Mouse (Mus musculus) 416B (cell line): ENCODE results near the gene Xkr7.

Experiments
- DNase-seq: peaks from one replicate; pipeline ENCODE4 v3.0.0; 2011; ENCODE audit warnings: low read depth

Gene Xkr7

DNA sequence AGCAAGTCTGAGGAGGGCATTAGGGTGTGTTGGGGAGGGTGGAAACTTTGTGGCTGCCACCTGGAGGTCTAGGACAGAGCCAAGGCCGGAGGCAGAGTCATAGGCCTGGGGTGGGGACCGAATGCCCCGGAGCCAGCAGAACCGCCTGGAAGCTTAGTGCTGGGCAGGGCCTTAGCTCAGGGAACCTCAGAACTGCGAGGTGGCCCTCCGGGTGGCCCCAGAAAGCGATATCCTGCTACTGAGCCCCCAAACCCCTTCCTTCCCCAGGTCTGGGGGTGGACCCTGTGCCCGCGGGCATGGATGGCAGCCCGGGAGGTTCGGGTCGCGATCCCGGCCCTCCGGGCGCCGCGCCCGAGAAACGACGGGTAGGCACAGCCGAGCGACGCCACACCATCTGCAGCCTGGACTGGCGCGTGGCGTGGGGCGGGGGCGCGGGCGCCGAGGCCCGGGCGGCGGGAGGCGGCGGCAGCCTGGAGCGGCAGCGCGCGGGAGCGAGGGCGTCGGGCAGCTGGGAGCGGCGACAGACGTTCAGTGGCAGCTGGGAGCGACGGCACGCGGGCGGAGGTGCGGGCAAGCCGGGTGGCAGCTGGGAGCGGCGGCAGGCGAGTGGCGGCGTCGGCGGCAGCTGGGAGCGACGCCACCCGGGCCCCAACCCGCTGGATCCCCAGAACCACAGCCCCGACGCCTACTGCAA is 40.0 kb downstream of the Xkr7 start:
- no peak for DNase-seq

DNA sequence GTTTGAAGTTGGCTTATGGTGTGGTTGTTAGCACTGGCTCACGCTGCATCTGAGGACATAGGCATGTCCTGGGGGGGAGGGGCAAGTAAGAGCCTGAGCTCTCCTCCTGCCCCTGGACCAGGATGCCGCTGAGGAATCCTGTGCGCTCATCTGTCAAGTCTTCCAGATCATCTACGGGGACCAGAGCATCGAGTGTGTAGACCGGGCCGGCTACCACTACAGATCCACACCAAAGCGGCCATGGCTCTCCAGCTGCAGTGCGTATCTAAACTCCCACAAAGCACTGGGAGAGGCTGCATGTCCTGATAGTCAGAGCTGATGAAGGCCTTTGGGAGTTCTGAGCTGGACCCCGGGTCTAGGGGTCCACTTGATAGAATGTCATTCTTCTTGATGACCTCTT is 43.0 kb downstream of the Xkr7 start:
- no peak for DNase-seq

DNA sequence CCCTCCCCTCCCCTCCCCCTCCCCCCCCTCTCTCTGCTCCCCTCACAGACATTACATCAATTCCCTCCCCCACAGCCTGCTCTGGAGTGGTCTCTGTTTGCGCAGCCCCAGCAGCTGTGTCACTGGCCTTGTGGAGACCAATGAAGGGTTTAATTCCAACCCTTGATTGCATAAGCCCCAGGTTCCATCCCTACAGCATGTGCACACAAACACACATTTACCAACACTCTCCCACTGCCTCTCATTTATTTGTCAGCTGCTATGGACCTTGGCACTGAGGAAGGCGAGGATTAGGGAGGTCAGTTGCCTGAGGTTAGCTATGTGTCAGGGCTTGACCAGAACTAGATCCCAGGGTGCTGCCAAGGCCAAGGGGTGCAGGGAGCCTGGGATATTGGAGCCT is 44.3 kb downstream of the Xkr7 start:
- peak; percentile 51 for DNase-seq

DNA sequence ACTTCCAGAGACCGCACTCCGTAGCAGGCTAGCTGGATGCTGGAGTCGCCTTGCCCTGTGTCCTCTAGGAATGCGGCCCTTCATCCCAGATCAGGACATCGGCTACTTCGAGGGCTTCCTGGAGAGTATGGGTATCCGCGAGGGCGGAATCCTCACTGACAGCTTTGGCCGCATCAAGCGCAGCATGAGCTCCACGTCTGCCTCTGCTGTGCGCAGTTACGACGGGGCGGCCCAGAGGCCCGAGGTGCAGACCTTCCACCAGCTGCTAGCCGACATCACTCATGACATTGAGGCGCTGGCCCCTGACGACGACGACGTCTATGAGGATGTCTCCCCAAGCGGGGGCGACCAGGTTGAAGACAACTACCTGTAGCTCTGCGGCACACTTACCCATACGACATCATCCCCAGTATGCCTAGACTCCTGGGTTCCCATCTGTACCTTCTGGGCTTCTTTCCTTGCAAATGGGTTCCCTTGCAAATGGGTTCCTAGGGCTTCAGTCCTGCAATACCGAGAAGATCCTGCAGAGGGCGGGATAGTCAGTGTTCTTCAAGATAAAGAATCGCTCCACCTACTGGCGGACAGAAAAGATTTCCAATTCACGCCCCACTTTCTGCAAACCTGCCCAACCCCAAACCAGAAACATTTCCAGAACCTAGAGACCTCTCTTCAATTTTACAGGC is 49.3 kb downstream of the Xkr7 start:
- peak; percentile 94 for DNase-seq

DNA sequence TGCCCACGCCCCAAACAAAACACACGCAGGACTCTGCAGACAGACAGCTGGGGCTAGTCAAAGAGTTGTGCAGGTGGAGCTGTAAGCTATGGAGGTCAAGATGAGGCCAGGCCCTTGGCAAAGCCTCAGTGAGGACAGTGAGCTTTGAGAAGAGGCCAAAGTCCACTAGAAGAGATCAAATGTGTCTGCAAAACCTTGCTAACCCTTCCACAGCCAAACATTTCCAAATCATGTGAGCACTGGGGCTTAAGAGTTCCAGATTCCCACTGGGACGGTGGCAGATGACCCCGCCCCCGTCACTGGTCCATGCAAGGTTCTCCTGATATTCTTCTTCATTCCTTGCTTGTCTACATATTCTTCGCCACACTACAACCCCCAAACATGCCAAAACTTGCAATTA is 50.2 kb downstream of the Xkr7 start:
- DNase-seq: no peak

DNA sequence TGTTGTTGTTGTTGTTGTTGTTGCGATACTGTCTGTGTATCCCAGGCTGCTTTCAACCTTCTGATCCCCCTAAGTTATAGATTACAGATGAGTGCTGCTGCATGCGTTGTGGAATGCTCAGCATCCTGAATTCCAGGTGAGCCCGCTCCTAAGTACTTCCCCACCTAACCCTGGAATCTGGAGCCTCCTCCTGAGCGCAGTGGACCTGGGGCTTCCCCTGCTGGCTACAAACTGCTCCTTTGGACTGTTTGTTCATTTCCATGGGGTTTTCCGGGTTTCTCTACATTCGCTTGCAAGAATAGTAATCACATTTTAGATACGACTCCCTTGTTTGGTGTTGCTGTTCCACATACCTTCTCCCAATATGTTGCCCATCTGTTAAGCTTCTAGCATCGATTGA is 51.6 kb downstream of the Xkr7 start:
- no peak for DNase-seq

DNA sequence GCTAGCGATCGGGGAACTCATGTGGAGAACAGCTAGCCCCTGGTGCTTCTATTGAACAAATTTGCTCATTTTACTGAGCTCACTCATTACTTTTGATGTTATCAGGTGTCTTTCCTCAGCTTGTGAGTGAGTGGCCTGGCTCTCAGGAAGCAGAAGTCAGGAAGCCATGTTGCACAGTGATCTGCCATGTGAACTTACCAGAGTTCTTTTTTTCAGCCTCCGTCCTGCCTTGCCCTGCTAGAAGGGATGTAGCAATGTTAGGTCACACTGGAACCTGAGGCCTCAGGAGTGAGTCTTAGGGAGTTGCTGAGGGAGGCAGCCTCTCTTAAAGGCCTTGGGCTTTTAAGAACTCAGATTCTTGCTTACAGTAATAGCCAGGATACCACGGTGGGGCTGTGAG is 52.2 kb downstream of the Xkr7 start:
- DNase-seq: peak; percentile 74

DNA sequence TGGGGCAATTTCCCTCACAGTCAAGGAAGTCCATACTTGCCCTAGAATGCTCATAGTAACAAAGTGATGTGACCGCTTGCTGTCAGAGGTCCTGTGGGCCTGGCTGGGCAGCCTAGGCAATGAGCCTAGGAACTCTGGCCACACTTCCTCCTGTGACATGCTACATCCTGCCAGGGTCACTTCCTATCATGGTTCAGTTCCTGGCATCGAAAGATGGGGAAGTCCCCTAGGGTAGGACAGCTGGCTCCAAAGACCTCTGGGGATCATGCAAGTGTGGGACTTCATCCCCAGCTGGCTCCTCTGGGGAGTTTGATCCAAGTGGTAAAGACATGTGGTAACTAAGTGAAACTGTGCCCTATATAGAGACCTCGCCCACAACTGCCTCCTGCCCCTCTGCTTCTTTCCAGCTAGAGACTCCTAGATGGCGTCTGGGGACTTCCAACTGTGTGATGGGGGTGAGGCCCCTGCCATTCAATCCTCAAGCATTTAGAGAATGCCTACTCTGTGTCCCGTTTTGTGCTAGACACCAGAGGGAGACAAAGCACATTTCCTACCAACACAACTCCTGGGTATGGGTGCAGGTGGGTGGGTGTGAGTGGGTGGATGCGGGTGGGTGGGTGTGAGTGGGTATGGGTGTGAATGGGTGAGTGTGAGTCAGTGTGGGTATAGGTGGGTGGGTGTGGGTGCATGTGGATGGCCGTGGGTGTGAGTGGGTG is 52.8 kb downstream of the Xkr7 start:
- peak; percentile 76 for DNase-seq

DNA sequence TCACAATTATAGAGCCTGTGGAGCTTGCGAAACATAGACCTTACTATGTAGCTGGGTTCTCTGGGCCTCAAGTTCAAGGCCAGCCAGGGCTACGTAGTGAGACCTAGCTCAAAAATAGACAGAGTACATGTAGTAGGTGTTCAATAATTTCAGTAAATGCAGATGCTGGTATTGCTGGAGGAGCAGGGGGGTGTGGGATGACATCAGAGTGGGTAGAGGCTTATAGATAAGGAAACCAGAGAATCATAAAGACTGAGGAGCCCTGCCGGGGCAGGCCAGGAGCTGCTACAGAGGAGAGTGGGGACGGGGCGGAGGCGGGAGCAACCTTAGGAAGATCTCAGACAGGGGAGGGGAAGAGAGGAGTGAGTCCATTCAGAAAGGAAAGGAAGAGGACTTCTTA is 53.9 kb downstream of the Xkr7 start:
- DNase-seq: no peak

DNA sequence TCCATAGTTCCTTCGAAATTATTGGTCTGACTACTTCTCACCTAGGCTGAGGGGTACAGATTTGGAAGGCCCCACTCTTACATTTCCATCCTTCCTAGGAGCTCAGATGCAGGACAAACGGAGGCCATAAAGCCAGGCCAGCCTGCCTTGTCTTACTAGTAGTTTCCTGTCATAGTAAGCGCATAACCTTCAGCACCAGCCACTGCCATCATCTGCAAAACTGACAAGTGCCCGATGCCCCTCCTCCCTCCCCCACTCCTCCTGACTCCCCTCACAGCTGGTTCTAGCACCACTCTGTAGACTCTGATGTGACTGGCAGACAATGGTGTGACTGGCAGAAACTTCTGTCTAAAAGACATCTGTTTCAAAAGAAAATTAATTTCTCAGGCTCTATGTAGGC is 54.5 kb downstream of the Xkr7 start:
- no peak for DNase-seq

DNA sequence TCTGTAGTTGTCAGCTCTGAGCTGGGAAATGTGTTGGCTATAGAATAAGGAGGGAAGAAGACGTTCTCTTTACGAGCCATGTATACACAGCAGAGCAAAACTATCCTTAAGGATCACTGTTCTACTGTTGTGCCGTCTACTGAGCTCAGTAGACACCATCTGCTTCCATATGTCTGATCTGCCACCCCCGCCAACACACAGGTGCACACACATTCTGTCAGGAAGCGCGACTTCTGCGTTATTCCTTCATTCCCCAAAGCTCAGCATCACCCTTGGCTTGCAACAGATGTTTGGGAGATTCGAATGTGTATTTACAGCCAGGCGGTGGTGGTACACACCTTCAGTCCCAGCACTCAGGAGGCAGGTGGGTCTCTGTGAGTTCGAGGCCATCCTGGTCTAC is 55.4 kb downstream of the Xkr7 start:
- no peak for DNase-seq

DNA sequence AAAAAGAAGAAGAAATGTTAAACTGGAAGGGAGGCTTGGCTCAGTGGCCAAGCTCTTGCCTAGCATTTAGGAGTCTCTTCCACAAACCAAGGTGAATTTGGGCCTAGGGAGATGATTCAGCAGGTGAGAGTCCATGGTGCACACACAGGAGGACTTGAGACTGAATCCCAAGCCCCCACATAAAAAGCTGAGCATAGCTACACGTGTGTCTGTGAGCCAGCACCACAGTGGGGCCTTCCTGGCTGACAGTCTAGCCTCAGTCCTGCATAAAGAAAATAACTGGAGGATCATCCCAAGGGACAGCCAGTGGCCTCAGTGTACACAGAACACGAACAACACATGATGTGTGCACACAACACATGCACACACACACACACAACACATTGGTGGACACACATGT is 57.7 kb downstream of the Xkr7 start:
- no peak for DNase-seq

DNA sequence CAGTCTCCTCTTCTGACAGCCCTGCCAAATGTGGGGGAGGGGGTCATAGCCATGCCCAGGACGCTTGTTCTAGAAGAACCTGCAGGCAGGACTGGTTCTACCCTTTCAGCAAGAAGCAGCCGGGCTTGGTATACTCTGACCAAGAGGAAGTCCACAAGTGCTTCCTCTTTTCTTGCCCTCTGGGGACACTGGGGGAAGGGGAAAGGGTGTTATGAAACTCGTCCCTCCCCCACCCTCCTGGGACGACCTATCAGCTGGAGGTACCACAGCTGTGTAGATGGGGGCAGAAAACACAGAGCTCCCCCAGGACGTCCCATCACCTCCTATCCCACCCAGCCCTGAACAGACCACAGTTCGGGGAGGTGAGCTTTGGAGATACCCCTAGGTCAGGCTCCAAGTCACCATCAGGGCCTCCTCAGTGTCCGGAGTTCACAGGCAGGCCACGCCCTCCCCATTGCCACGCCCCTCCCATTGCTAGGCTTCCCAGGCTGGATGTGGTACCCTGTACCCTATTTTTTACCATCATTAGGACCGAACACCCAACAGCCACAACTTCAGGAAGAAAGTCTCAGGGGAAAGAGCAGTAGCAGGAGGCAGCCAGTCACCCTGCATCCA is 59.0 kb downstream of the Xkr7 start:
- DNase-seq: peak; percentile 72
